Mouse (Mus musculus) MEL (cell line): ENCODE measurements around the gene Imp4. TPM values are rescaled to one million over a fixed set of nuclear protein-coding genes. Genes with fewer than 3 reads are reported as not detected.

ENCODE experiments used
- DNase-seq: peaks from one replicate; pipeline ENCODE4 v3.0.0; 2011; ENCODE audit warnings: low read depth, low spot score
- H3K27ac ChIP-seq: 2 replicates; pipeline ENCODE4 v1.5.1; 2012; ENCODE audit warnings: low read depth, mild to moderate bottlenecking, control low read depth, low read length, moderate library complexity; ENCODE audit not compliant: control insufficient read depth
- H3K27me3 ChIP-seq, 2 experiments: fragments of 150-350 bp in 1 of 2; sonication (generic) in 1 of 2; 2 replicates each; pipeline ENCODE4 v1.6.1; 2012; ENCODE audit warnings: low read length in 2 of 2, mild to moderate bottlenecking in 2 of 2, improper control_type of control experiment in 1 of 2, moderate library complexity in 1 of 2; ENCODE audit not compliant: insufficient read depth in 2 of 2, control insufficient read depth in 1 of 2
- H3K36me3 ChIP-seq, 2 experiments: 2 replicates each; pipeline ENCODE4 v1.6.1; 2012 to 2014; ENCODE audit warnings: low read length in 2 of 2, improper control_type of control experiment in 1 of 2, inconsistent platforms in 1 of 2, mild to moderate bottlenecking in 1 of 2; ENCODE audit not compliant: insufficient read depth in 2 of 2, control insufficient read depth in 1 of 2
- H3K4me1 ChIP-seq, 2 experiments: fragments of 150-350 bp in 1 of 2; sonication (generic) in 1 of 2; 2 replicates each; pipeline ENCODE4 v1.6.1; 2012; ENCODE audit warnings: low read length in 2 of 2, improper control_type of control experiment in 1 of 2, mild to moderate bottlenecking in 1 of 2; ENCODE audit not compliant: insufficient read depth in 2 of 2, control insufficient read depth in 1 of 2
- H3K4me3 ChIP-seq, 2 experiments: fragments of 150-350 bp in 1 of 2; sonication (generic) in 1 of 2; 2 replicates each; pipeline ENCODE4 v1.5.1; 2012; ENCODE audit warnings: low read depth in 2 of 2, low read length in 2 of 2, mild to moderate bottlenecking in 2 of 2, moderate library complexity in 2 of 2, control low read depth in 1 of 2, improper control_type of control experiment in 1 of 2; ENCODE audit not compliant: control insufficient read depth in 1 of 2, insufficient read depth in 1 of 2
- H3K79me2 ChIP-seq: 2 replicates; pipeline ENCODE4 v1.6.1; 2012; ENCODE audit warnings: mild to moderate bottlenecking, low read length, moderate library complexity; ENCODE audit not compliant: control insufficient read depth, poor library complexity, insufficient read depth
- H3K9ac ChIP-seq: 2 replicates; pipeline ENCODE4 v1.6.1; 2012; ENCODE audit warnings: low read depth, mild to moderate bottlenecking, control low read depth, low read length, moderate library complexity; ENCODE audit not compliant: control insufficient read depth, poor library complexity, severe bottlenecking
- H3K9me3 ChIP-seq: fragments of 150-350 bp; sonication (generic); replicated peaks from 2 replicates; pipeline ENCODE4 v1.6.1; 2012; ENCODE audit warnings: mild to moderate bottlenecking, low read length, improper control_type of control experiment, moderate library complexity; ENCODE audit not compliant: insufficient read depth
- BHLHE40 ChIP-seq: IDR thresholded peaks from 2 replicates; pipeline ENCODE4 v1.6.1; 2012; ENCODE audit warnings: low read depth, mild to moderate bottlenecking, inconsistent platforms, low read length, improper control_type of control experiment, borderline replicate concordance
- CHD1 ChIP-seq: IDR thresholded peaks from 2 replicates; pipeline ENCODE4 v1.6.1; 2012; ENCODE audit warnings: low read depth, mild to moderate bottlenecking, inconsistent platforms, low read length, improper control_type of control experiment
- CTCF ChIP-seq, 3 experiments: IDR thresholded peaks in 2 of 3; conservative IDR thresholded peaks in 1 of 3; 2 replicates each; pipeline ENCODE4 v1.5.1; 2011 to 2012; ENCODE audit warnings: low read length in 3 of 3, low read depth in 2 of 3, mild to moderate bottlenecking in 2 of 3, improper control_type of control experiment in 1 of 3, inconsistent platforms in 1 of 3, mixed read lengths in 1 of 3, moderate library complexity in 1 of 3; ENCODE audit not compliant: control insufficient read depth in 1 of 3, insufficient read depth in 1 of 3, poor library complexity in 1 of 3, severe bottlenecking in 1 of 3
- E2F4 ChIP-seq: IDR thresholded peaks from 2 replicates; pipeline ENCODE4 v1.6.1; 2011; ENCODE audit warnings: low read depth, low read length, improper control_type of control experiment, borderline replicate concordance
- EP300 ChIP-seq, 2 experiments: IDR thresholded peaks; 2 replicates each; pipeline ENCODE4 v1.6.1; 2011; ENCODE audit warnings: improper control_type of control experiment in 2 of 2, low read length in 2 of 2, low read depth in 1 of 2, mild to moderate bottlenecking in 1 of 2
- ETS1 ChIP-seq: IDR thresholded peaks from 2 replicates; pipeline ENCODE4 v1.6.1; 2012; ENCODE audit warnings: low read depth, mild to moderate bottlenecking, inconsistent platforms, low read length, improper control_type of control experiment, moderate library complexity
- HCFC1 ChIP-seq: IDR thresholded peaks from 2 replicates; pipeline ENCODE4 v1.6.1; 2012; ENCODE audit warnings: low read depth, mild to moderate bottlenecking, inconsistent platforms, low read length, improper control_type of control experiment, moderate library complexity
- JUND ChIP-seq: IDR thresholded peaks from 2 replicates; pipeline ENCODE4 v1.6.1; 2011; ENCODE audit warnings: low read depth, mild to moderate bottlenecking, improper control_type of control experiment, low read length
- KAT2A ChIP-seq: conservative IDR thresholded peaks from 2 replicates; pipeline ENCODE4 v1.6.1; 2012; ENCODE audit warnings: low read depth, low read length, improper control_type of control experiment, inconsistent platforms
- MAFK ChIP-seq: IDR thresholded peaks from 2 replicates; pipeline ENCODE4 v1.6.1; 2011; ENCODE audit warnings: low read depth, mild to moderate bottlenecking, low read length, improper control_type of control experiment, borderline replicate concordance
- MAZ ChIP-seq: IDR thresholded peaks from 2 replicates; pipeline ENCODE4 v1.6.1; 2012; ENCODE audit warnings: low read depth, mild to moderate bottlenecking, inconsistent platforms, low read length, improper control_type of control experiment
- MYC ChIP-seq: IDR thresholded peaks from 2 replicates; pipeline ENCODE4 v1.6.1; 2011; ENCODE audit warnings: low read depth, mild to moderate bottlenecking, low read length, improper control_type of control experiment, moderate library complexity
- NELFE ChIP-seq: IDR thresholded peaks from 2 replicates; pipeline ENCODE4 v1.6.1; 2011; ENCODE audit warnings: low read depth, low read length, improper control_type of control experiment
- POLR2AphosphoS2 ChIP-seq: IDR thresholded peaks from 2 replicates; pipeline ENCODE4 v1.6.1; 2011; ENCODE audit warnings: low read length, improper control_type of control experiment
- RCOR1 ChIP-seq: IDR thresholded peaks from 2 replicates; pipeline ENCODE4 v1.6.1; 2012; ENCODE audit warnings: low read depth, mild to moderate bottlenecking, inconsistent platforms, low read length, improper control_type of control experiment
- SMC3 ChIP-seq: IDR thresholded peaks from 2 replicates; pipeline ENCODE4 v1.6.1; 2011; ENCODE audit warnings: low read depth, low read length, improper control_type of control experiment
- TCF12 ChIP-seq: IDR thresholded peaks from 2 replicates; pipeline ENCODE4 v1.6.1; 2014; ENCODE audit warnings: low read depth, mild to moderate bottlenecking, inconsistent platforms, low read length, improper control_type of control experiment, moderate library complexity
- USF1 ChIP-seq: IDR thresholded peaks from 2 replicates; pipeline ENCODE4 v1.6.1; 2014; ENCODE audit warnings: low read depth, mild to moderate bottlenecking, inconsistent platforms, low read length, improper control_type of control experiment, moderate library complexity
- ZC3H11A ChIP-seq: IDR thresholded peaks from 2 replicates; pipeline ENCODE4 v1.6.1; 2012; ENCODE audit warnings: low read depth, mild to moderate bottlenecking, inconsistent platforms, low read length, improper control_type of control experiment
- ZKSCAN1 ChIP-seq: IDR thresholded peaks from 2 replicates; pipeline ENCODE4 v1.6.1; 2012; ENCODE audit warnings: low read depth, mild to moderate bottlenecking, inconsistent platforms, low read length, improper control_type of control experiment, moderate library complexity
- ZMIZ1 ChIP-seq: IDR thresholded peaks from 2 replicates; pipeline ENCODE4 v1.6.1; 2012; ENCODE audit warnings: low read depth, mild to moderate bottlenecking, inconsistent platforms, low read length, improper control_type of control experiment, moderate library complexity
- polyA plus RNA-seq, 2 experiments: library from polyadenylated mRNA; stranded (reverse) in 1 of 2; unstranded in 1 of 2; fragments of >175 nt in 1 of 2; fragments of >200 nt in 1 of 2; gene quantifications; 2 replicates each; pipeline versions ENCODE4 v1.2.1 to v1.2.4; 2012; ENCODE audit warnings: low replicate concordance in 2 of 2, low read depth in 1 of 2; ENCODE audit not compliant: insufficient read length in 2 of 2, insufficient read depth in 1 of 2, missing spikeins in 1 of 2
- total RNA-seq: library from RNA; depleted of rRNA; stranded (reverse); fragments of 300-350 nt; gene quantifications from 2 replicates; pipeline ENCODE4 v1.2.3, GENCODE M21; 2012

The Imp4 gene
- total and polyA plus RNA-seq, 3 experiments, result 57.8 to 204 (median 125) TPM

GRCm38 (mm10) chr1:34439215-34439960 lies at the start of gene Imp4, which contains the start of gene Ccdc115 (continued):
- TF ChIP-seq E2F4, result no peak; the same call in 1 of the 2 replicates
- peak; percentile 94 for TF ChIP-seq HCFC1
- no peak for TF ChIP-seq SMC3
- TF ChIP-seq CTCF (IDR thresholded peaks at IDR 0.05 in 2 of 3, conservative IDR thresholded peaks at IDR 0.05 in 1 of 3; ENCODE audit: control insufficient read depth in 1 of 3, insufficient read depth in 1 of 3, low read depth in 2 of 3, low read length in 3 of 3, poor library complexity in 1 of 3, severe bottlenecking in 1 of 3), result no peak

GRCm38 (mm10) chr1:34396321-34396720 lies 43.3 kb upstream of the Imp4 start:
- Histone ChIP-seq H3K27ac (no peak overlapping the region), H3K4me3 (no peak overlapping the region), H3K27me3 (no peaks in the 10 kb centered on the region), H3K9ac (no peak overlapping the region), H3K4me1 (no peaks in the 10 kb centered on the region), H3K9me3 (no peaks in the 10 kb centered on the region), H3K36me3 (no peaks in the 10 kb centered on the region), H3K79me2 (no peaks in the 10 kb centered on the region)
- peak; percentile 47 for DNase-seq
- TF ChIP-seq TCF12 (no peak), KAT2A (no peak), MYC (no peak), ZC3H11A (no peak), JUND (no peak), NELFE (no peak), EP300 (IDR thresholded peaks at IDR 0.05; ENCODE audit: low read depth in 1 of 2, low read length in 2 of 2) (peak; percentile 11 to 34; a peak in 1 of 4 replicates), MAFK (no peak), CHD1 (no peak), BHLHE40 (no peak), ZMIZ1 (no peak), ZKSCAN1 (no peak), USF1 (no peak), RCOR1 (no peak), POLR2AphosphoS2 (no peak), MAZ (no peak), ETS1 (peak; percentile 45; the same call in 1 of the 2 replicates)
- TF ChIP-seq, all 39 proteins: peak for 2
